Mouse (Mus musculus): ENCODE results near the gene Gart.

DNA sequence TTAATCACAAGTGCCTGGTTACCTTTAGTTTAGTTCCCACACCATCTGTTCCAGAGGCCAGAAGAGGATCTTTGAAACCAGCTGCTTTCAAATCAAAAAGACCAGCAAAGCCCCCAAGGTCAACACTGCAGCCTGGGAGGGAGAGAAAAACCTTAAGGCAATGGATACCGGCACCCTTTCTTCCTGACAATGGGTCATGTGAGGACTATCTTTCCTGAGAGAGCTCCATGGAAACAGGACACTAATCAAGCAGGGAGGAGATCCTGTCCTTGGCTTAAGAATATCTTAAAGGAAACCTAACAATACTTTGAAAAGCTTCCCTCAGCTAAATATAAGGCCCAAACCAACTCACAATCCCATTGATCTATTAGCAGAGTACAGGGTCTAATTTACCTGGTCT lies 16.2 kb downstream of the Gart start:
- TF ChIP-seq FLI1 (IDR thresholded peaks at IDR 0.05; ENCODE audit: low read length): no peak
- TF ChIP-seq GATA1 (IDR thresholded peaks at IDR 0.05; ENCODE audit: borderline replicate concordance, low read length): no peak
